Mouse (Mus musculus): ENCODE measurements around the gene Cacna1d.

DNA sequence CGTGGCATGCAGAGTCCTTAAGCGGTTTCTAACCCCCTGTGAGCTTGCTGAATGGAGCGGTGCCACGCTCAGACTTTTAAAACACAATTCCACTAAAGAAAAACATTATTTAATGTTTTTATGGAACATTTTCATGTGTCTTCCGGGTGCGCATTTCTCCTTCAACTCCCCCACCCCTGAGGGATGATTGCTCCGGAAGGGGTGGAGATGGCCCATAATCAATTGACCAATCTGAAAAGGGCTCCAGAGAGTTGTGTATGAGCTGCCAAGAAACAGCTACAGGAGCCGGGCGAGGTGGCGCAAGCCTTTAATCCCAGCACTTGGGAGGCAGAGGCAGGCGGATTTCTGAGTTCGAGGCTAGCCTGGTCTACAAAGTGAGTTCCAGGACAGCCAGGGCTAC is 38.2 kb upstream of the Cacna1d start:
- TF ChIP-seq ZKSCAN1 (IDR thresholded peaks at IDR 0.05; ENCODE audit: low read depth, low read length) (no peak), JUND (IDR thresholded peaks at IDR 0.05; ENCODE audit: low read depth, low read length) (no peak), MAFK (IDR thresholded peaks at IDR 0.05; ENCODE audit: borderline replicate concordance, low read depth, low read length) (no peak), CTCF (IDR thresholded peaks at IDR 0.05 in 2 of 3, conservative IDR thresholded peaks at IDR 0.05 in 1 of 3; ENCODE audit: control insufficient read depth in 1 of 3, insufficient read depth in 1 of 3, low read depth in 2 of 3, low read length in 3 of 3, poor library complexity in 1 of 3, severe bottlenecking in 1 of 3) (no peak), CHD1 (IDR thresholded peaks at IDR 0.05; ENCODE audit: low read depth, low read length) (no peak), ZNF384 (IDR thresholded peaks at IDR 0.05; ENCODE audit: low read depth, low read length) (no peak), E2F4 (IDR thresholded peaks at IDR 0.05; ENCODE audit: borderline replicate concordance, low read depth, low read length) (no peak), POLR2AphosphoS5 (IDR thresholded peaks at IDR 0.05; ENCODE audit: borderline replicate concordance, low read depth, low read length) (no peak)

Measured in MEL (cell line).